Mouse (Mus musculus) heart, embryonic 14.5 days (tissue): ENCODE data around the gene Hopx. TPM values are rescaled to one million over a fixed set of nuclear protein-coding genes. Genes with fewer than 3 reads are reported as not detected.

ENCODE experiments used
- ATAC-seq: fragments of 200-750 bp; cut with Nextera tagmentation; 2 replicates; pipeline ENCODE4 v1.8.0; 2017; ENCODE audit warnings: low read depth, moderate TSS enrichment; ENCODE audit not compliant: insufficient number of reproducible peaks, insufficient read depth, low FRiP score
- H3K27ac ChIP-seq, 2 experiments: fragments of 200-500 bp in 1 of 2; fragments of 300-500 bp in 1 of 2; sonication (generic) in 1 of 2; replicated peaks in 1 of 2; 2 replicates each; pipeline ENCODE4 v1.5.1; 2012 to 2014; ENCODE audit warnings: low read depth in 2 of 2, low read length in 2 of 2, control low read depth in 1 of 2, mild to moderate bottlenecking in 1 of 2, mixed read lengths in 1 of 2; ENCODE audit not compliant: control insufficient read depth in 1 of 2, insufficient read depth in 1 of 2
- H3K27me3 ChIP-seq: fragments of 300-500 bp; sonication (generic); 2 replicates; pipeline ENCODE4 v1.6.1; 2014; ENCODE audit warnings: mild to moderate bottlenecking, low read length, control low read depth; ENCODE audit not compliant: control insufficient read depth, insufficient read depth
- H3K36me3 ChIP-seq: fragments of 300-500 bp; sonication (generic); 2 replicates; pipeline ENCODE4 v1.6.1; 2014; ENCODE audit warnings: mild to moderate bottlenecking, control low read depth, low read length, mixed read lengths; ENCODE audit not compliant: control insufficient read depth, insufficient read depth
- H3K4me1 ChIP-seq, 2 experiments: fragments of 200-500 bp in 1 of 2; fragments of 300-500 bp in 1 of 2; sonication (generic) in 1 of 2; 2 replicates each; pipeline ENCODE4 v1.6.1; 2012 to 2014; ENCODE audit warnings: low read length in 2 of 2, control low read depth in 1 of 2, mixed read lengths in 1 of 2; ENCODE audit not compliant: control insufficient read depth in 2 of 2, insufficient read depth in 2 of 2
- H3K4me2 ChIP-seq: fragments of 300-500 bp; sonication (generic); 2 replicates; pipeline ENCODE4 v1.6.1; 2014; ENCODE audit warnings: mild to moderate bottlenecking, low read length
- H3K4me3 ChIP-seq, 2 experiments: fragments of 200-500 bp in 1 of 2; fragments of 300-500 bp in 1 of 2; sonication (generic) in 1 of 2; 2 replicates each; pipeline ENCODE4 v1.5.1; 2012 to 2014; ENCODE audit warnings: low read length in 2 of 2, mild to moderate bottlenecking in 2 of 2, control low read depth in 1 of 2, low read depth in 1 of 2, moderate library complexity in 1 of 2; ENCODE audit not compliant: control insufficient read depth in 1 of 2, insufficient read depth in 1 of 2
- H3K9ac ChIP-seq: fragments of 300-500 bp; sonication (generic); 2 replicates; pipeline ENCODE4 v1.6.1; 2014; ENCODE audit warnings: mild to moderate bottlenecking, low read length
- H3K9me3 ChIP-seq: fragments of 300-500 bp; sonication (generic); 2 replicates; pipeline ENCODE4 v1.6.1; 2016; ENCODE audit warnings: low read length, control low read depth; ENCODE audit not compliant: control insufficient read depth
- WGBS: fragments of 180-500 bp; shearing (Covaris S2); extraction: QIAGEN DNeasy Blood & Tissue Kit; methylation state at CpG from one replicate; pipeline ENCODE4 v1.1.7; 2014; 5-methylcytosine and 5-hydroxymethylcytosine counted together
- polyA plus RNA-seq: library from polyadenylated mRNA; unstranded; fragments of >200 nt; fragmentation: Nextera tagmentation; extraction: Ambion mirVana; gene quantifications from 2 replicates; pipeline ENCODE4 v1.2.1, GENCODE M21; 2014

The Hopx gene
- polyA plus RNA-seq, 1 experiment from 2014 or later, result 34.0 TPM

GRCm38 (mm10) chr5:77091923-77092322, 23.0 kb downstream of the Hopx start:
- H3K27me3 ChIP-seq, result no peaks in the 10 kb centered on the region
- ATAC-seq, result no peak
- 52% methylated on average over 3 of the region's 3 CpGs for WGBS
- no peak overlapping the region for H3K4me2 ChIP-seq
- H3K36me3 ChIP-seq, result peaks cover 57% of the 10 kb centered on the region
- 0 out of 4 replicates have a peak overlapping the region, but pooled peaks of 1 of the 2 experiments have one; percentile 20 for H3K27ac ChIP-seq
- no peak overlapping the region for H3K4me3 ChIP-seq
- peaks cover 27 to 50% of the 10 kb centered on the region in 2 experiments for H3K4me1 ChIP-seq
- H3K9me3 ChIP-seq, result no peaks in the 10 kb centered on the region
- H3K9ac ChIP-seq, result no peak overlapping the region

GRCm38 (mm10) chr5:77090521-77091096, 24.3 kb downstream of the Hopx start:
- Histone ChIP-seq H3K36me3 (peaks cover 69% of the 10 kb centered on the region), H3K4me3 (no peak overlapping the region), H3K4me1 (peaks cover 21 to 45% of the 10 kb centered on the region in 2 experiments), H3K27me3 (no peaks in the 10 kb centered on the region), H3K27ac (peak overlapping the region; percentile 39 to 48; a peak in 2 of 4 replicates), H3K9me3 (no peaks in the 10 kb centered on the region), H3K4me2 (no peak overlapping the region), H3K9ac (no peak overlapping the region)
- 32% methylated on average over 5 of the region's 5 CpGs for WGBS
- no peak for ATAC-seq

- H3K27ac ChIP-seq, result peak overlapping the region in 1 of 2 experiments; percentile 32; a peak in 1 of 4 replicates
- H3K4me2 ChIP-seq, result no peak overlapping the region
- H3K9ac ChIP-seq, result no peak overlapping the region
- peaks cover 19 to 42% of the 10 kb centered on the region in 2 experiments for H3K4me1 ChIP-seq
- H3K9me3 ChIP-seq, result no peaks in the 10 kb centered on the region
- peaks cover 70% of the 10 kb centered on the region for H3K36me3 ChIP-seq
- no peak overlapping the region for H3K4me3 ChIP-seq
- H3K27me3 ChIP-seq, result no peaks in the 10 kb centered on the region
- 85% methylated on average over 8 of the region's 8 CpGs for WGBS
- no peak for ATAC-seq
Observed at GRCm38 (mm10) chr5:77089901-77090300, 25.0 kb downstream of the Hopx start.

- no peak for ATAC-seq
- peaks cover 19 to 42% of the 10 kb centered on the region in 2 experiments for H3K4me1 ChIP-seq
- H3K27ac ChIP-seq, result no peak overlapping the region
- no peak overlapping the region for H3K4me2 ChIP-seq
- no peak overlapping the region for H3K4me3 ChIP-seq
- H3K36me3 ChIP-seq, result peaks cover 70% of the 10 kb centered on the region
- no peaks in the 10 kb centered on the region for H3K9me3 ChIP-seq
- peak overlapping the region; percentile 53 for H3K9ac ChIP-seq
- 55% methylated on average over 1 of the region's 1 CpGs for WGBS
- no peaks in the 10 kb centered on the region for H3K27me3 ChIP-seq
Observed at GRCm38 (mm10) chr5:77089294-77089693, 25.6 kb downstream of the Hopx start.

GRCm38 (mm10) chr5:77087122-77087521, 27.8 kb downstream of the Hopx start:
- H3K27ac ChIP-seq, result no peak overlapping the region
- H3K4me3 ChIP-seq, result no peak overlapping the region
- peaks cover 11 to 25% of the 10 kb centered on the region in 2 experiments for H3K4me1 ChIP-seq
- no peak overlapping the region for H3K4me2 ChIP-seq
- no peaks in the 10 kb centered on the region for H3K27me3 ChIP-seq
- peaks cover 55% of the 10 kb centered on the region for H3K36me3 ChIP-seq
- no peak for ATAC-seq
- no peak overlapping the region for H3K9ac ChIP-seq
- 67% methylated on average over 3 of the region's 3 CpGs for WGBS
- no peaks in the 10 kb centered on the region for H3K9me3 ChIP-seq

GRCm38 (mm10) chr5:77086541-77086940, 28.4 kb downstream of the Hopx start:
- H3K4me2 ChIP-seq, result no peak overlapping the region
- WGBS, result 88% methylated on average over 7 of the region's 7 CpGs
- H3K36me3 ChIP-seq, result peaks cover 49% of the 10 kb centered on the region
- H3K4me1 ChIP-seq, result peaks cover 7 to 20% of the 10 kb centered on the region in 2 experiments; a peak in 2 of 4 replicates
- H3K9me3 ChIP-seq, result no peaks in the 10 kb centered on the region
- H3K9ac ChIP-seq, result no peak overlapping the region
- ATAC-seq, result no peak
- no peaks in the 10 kb centered on the region for H3K27me3 ChIP-seq
- H3K27ac ChIP-seq, result no peak overlapping the region
- H3K4me3 ChIP-seq, result no peak overlapping the region

GRCm38 (mm10) chr5:77085753-77086450, 29.0 kb downstream of the Hopx start:
- no peaks in the 10 kb centered on the region for H3K9me3 ChIP-seq
- peaks cover 7 to 17% of the 10 kb centered on the region in 2 experiments; a peak in 2 of 4 replicates for H3K4me1 ChIP-seq
- ATAC-seq, result no peak
- H3K27ac ChIP-seq, result no peak overlapping the region
- H3K9ac ChIP-seq, result no peak overlapping the region
- H3K4me3 ChIP-seq, result no peak overlapping the region
- 84% methylated on average over 10 of the region's 10 CpGs for WGBS
- H3K27me3 ChIP-seq, result no peaks in the 10 kb centered on the region
- H3K4me2 ChIP-seq, result no peak overlapping the region
- peaks cover 46% of the 10 kb centered on the region for H3K36me3 ChIP-seq
